Mouse (Mus musculus): ENCODE results near the gene Ptprd.

Gene Ptprd

DNA sequence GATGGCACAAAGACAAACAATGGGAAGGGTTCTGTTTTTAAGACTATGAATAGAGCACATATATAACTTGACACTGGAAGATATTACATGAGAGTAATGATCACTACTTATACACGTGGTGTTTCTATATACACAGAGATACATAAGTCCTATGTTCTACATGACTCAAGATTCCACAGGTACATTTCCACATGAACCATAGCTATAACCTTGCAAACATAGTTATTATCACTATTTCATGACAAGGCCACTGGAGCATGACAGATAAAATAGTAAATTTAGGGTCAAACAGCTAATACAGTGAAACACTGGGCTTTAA is 951.8 kb downstream of the Ptprd start:
- in situ Hi-C loops (cut with MboI; ENCODE audit: unreplicated experiment in 2 of 2) = no loop called here

DNA sequence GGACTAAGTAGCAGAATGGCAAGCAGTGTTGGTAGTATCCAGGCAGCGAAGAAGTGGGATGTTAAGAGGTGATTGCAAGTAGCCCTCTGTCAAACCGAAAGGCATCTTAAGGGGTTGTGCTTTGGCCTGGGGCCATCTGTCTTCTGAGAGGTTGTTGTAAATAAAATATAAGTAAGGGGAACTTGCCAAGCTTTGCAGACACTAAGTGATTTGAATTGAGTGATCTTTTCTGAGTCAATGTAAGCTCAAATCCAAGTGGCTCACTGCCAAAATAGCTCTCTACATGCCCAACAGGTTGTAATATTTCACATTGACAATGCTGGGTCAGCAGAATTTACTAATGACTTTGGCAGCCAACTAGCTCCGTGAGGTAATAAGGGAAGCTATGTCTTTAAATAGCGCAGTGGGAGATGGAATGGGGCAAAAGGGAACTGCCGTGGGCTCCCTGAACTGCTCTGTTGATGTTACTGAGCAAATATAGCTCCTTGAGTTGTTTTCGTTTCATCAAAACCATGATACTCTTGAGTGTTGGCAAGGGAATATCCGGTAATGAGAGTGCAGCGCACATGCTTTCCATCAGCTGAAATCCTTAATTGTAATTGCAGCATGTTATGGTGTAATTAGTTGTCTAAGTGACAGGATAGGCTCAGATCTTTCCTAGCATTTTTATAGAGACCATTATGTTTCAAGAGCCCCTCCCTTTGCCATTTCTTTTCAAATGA is 952.4 kb downstream of the Ptprd start:
- in situ Hi-C loops (cut with MboI; ENCODE audit: unreplicated experiment in 2 of 2) = no loop called here

DNA sequence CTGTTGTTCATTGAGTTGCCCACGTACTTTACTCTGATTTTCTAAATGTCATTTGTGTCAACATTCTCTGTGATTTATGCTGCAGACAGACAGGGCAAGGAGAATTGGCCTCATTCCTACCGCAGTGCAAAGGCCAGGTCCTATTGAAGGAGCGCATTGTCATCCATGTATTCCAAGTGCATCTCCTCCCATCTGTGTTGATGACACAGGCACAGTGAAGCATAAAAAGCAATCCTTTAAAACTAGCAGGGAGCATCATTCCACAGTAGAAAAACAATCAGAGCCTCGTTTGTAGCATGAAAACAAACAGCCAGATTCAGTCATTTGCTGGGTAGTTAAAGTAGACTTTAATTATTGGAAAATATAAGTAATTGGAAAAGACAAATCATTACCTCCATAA is 960.6 kb downstream of the Ptprd start:
- in situ Hi-C loops (cut with MboI; ENCODE audit: unreplicated experiment in 2 of 2) = no loop called here

DNA sequence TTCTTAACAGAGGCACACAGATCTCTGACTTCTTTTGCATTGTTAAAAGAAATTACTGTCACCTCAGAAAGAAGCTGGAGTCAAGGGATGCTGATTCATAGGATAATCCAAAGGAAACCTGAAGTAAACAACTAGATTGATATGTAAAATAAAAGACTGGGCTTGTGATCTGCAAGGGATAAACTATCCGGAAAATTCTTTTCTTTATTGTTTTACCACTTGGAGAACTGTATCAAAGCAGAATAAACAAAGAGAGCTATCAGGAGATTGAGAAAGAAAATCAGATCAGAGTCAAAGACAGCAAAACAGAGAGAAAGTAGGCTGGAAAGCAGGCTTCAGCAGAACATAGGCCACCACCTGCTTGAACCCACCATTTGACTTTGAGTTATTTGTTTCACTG is 962.0 kb downstream of the Ptprd start:
- in situ Hi-C loops (cut with MboI; ENCODE audit: unreplicated experiment in 2 of 2) = no loop called here

DNA sequence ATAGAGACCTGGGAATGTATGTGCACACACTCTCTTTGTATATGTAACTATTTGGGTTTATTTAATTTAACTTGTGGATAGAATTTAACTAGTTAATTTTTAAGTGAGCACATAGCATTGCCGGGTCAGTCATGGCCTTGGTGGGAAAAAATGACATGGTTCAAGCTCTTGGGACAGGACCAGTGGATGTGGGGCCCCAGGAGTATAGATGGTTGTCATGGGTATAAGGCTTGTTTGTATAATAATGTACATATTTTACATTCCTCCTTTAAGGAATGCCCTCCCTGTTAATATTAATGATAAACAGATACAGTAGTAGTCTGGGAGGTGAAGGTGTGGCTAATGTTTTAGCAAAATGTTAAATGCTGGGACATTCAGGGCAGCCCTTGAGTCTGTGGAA is 962.8 kb downstream of the Ptprd start:
- in situ Hi-C loops (cut with MboI; ENCODE audit: unreplicated experiment in 2 of 2) = no loop called here

DNA sequence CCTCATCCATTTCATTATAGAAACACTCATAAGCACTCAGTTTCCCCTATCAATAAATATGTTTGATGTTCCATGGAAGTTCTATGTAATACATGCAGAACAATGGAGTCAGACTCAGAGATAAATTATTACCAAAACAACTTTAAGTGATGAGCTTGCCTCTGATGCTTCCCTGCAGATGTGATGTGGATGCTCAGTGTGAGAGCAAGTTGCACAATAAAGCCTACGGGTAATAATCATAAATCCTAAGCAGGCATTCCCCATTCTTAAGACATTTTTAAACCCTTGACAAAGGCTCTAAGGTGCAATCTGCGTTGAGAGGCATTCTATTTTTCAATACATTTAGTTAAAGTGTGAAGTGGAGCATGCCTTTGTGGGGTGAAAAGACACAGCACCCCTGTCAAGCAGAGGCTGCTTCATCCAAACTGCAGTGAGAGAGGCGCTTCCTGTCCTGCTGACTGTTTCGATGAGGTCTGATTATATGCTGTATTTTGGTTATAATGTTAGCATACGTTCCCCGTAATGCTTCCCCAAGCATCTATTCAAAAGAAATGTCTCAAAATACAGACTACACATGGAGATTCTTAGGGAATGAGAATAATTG is 969.8 kb downstream of the Ptprd start:
- in situ Hi-C loops (cut with MboI; ENCODE audit: unreplicated experiment in 2 of 2) = no loop called here

DNA sequence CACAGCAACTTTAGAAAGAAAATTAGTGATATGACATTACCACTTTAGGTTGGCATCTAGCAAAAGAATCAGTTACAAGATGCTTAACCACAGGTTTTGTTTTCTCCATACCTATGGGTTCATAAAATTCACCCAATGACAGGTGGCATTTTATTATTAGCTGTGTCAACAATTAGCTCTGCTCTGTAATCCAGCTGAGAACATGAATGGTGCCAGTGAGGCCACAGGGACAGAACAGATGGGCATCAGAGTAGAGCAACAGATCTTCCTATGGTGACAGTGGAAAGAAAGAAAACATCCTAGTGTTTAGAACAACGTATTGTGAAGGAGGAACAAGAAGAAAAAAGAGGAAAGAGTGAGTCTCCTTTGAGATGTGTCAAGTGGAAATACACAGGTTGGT is 973.6 kb downstream of the Ptprd start:
- in situ Hi-C loops (cut with MboI; ENCODE audit: unreplicated experiment in 2 of 2) = no loop called here

DNA sequence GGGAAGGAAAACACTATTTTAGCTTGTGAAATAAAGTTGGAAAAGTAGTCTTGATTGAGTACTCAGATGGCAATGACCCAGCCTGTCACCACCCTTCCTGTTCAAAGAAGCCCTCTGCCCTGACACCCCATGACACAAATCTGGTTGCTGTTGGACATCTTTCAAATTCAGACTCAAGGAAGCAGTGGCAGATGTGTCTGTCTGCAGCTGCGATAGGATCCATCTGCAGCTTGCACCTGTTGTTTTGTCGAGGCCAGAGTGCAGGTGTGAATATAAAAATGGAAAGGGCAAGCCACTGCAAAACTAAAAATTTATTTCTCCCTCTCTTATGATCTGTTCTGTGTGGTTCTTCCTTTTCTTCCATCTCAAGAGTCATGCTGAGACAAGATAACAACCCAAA is 978.5 kb downstream of the Ptprd start:
- in situ Hi-C loops (cut with MboI; ENCODE audit: unreplicated experiment in 2 of 2) = no loop called here

DNA sequence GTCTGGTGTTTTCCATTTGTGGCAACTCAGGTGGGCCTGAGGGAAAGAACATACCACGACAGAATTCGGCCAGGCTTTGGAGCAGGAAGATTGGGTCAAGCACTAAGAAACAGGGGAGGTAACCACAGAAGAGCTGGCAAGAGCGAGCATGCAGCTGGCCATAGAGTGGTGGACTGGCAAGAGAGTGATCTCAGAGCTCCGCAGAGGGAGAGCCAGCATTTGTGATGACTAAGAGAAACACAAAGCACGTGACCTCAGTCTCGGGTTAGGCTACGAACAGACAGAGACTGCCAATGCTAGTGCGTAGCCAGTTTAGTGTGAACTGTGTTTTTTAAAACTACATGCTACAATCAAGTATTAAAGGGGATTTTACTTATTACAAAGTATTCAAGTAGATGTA is 1042.9 kb downstream of the Ptprd start:
- in situ Hi-C loops (cut with MboI; ENCODE audit: unreplicated experiment in 2 of 2) = no loop called here

DNA sequence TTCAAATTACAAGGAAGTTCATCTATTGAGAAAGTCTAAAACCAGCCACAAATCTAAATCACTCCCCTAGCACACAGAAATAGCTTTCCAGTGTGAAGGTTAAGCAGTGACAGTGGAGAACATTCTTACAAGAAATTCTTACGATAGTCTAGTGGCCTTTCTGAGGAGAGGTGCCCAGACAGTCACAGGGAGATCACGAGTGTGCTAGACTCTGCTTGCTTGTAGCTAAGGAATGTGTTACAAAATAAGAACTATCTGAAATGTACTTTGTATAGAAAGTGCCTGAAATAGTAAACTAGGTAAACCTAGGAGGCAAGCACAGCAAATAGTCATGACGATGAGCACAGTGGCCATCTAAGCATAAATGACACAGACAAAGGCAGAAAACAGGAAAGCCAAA is 1054.2 kb downstream of the Ptprd start:
- in situ Hi-C loops (cut with MboI; ENCODE audit: unreplicated experiment in 2 of 2) = no loop called here

DNA sequence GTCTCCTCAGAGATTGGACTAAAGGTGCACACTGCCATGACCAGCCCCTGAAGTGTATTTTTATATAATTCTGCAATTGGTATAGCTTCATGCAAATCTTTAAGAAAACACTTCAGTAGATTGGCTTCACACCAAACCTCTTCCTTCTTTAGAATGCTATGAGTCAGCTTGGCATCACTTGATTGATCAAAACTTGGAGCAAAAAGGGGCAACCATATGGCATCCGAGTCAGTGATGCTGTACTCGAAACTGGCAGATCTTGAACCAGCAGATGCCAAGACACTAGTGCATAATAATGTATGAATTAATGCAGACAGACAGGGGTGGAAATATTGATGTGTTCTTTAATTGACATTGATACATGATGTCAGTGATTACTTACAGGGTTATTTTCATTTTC is 1056.2 kb downstream of the Ptprd start:
- in situ Hi-C loops (cut with MboI; ENCODE audit: unreplicated experiment in 2 of 2) = no loop called here

DNA sequence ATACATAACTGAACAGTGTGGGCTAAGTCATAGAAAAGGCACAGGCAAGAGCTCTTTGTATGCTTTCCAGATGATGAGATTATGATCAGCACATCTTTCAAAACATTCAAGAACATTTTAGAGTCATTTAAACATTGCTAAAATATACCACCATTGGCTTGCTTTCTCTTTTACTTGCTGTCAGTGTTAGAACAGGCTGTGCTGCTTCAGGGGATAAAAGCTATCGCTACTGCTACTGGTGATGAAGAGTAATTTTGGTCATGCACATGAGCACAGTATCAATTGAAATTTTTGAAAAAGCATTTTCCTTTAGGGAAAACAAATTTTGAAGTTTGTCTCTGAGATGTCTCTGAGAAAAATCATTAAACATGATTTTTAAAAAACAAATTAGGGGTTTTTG is 1056.7 kb downstream of the Ptprd start:
- in situ Hi-C loops (cut with MboI; ENCODE audit: unreplicated experiment in 2 of 2) = no loop called here

DNA sequence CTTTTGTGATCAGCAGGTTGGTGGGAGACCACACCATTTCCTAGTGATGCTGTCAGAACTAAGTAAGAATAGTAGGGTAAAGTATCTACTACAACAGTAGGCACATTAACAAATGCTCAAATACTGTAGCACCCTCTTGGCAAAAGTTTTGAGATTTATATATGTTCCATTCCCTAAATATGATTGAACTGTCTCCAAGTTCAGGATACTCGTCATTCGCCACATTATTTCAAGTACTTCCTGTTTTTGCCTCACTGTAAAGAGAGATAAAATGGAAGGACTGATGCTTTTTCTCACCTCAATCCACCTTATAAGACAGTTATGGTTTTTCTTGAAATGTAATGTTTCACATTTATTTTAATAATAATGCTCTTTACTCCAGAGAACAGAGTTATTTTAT is 1086.9 kb downstream of the Ptprd start:
- in situ Hi-C loops (cut with MboI; ENCODE audit: unreplicated experiment in 2 of 2) = no loop called here

DNA sequence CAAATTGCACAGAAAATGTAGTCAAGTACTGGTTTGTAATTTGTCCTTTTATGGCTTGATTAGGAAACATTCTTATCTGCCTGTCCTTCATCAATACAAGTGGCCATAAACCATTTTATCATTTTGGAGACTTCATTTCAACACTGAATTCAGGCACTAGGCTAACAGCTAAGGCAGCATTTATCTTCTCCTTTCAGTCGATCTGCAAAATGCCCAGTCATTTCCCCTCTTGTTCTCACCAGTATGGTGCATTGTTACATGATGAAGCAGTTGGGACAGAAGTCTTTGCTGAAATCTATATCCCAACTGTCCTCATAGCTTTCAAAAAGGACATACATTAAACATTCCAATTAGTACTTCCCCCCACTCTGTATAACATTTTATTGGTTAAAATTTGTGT is 1100.9 kb downstream of the Ptprd start:
- in situ Hi-C loops (cut with MboI; ENCODE audit: unreplicated experiment in 2 of 2) = no loop called here

DNA sequence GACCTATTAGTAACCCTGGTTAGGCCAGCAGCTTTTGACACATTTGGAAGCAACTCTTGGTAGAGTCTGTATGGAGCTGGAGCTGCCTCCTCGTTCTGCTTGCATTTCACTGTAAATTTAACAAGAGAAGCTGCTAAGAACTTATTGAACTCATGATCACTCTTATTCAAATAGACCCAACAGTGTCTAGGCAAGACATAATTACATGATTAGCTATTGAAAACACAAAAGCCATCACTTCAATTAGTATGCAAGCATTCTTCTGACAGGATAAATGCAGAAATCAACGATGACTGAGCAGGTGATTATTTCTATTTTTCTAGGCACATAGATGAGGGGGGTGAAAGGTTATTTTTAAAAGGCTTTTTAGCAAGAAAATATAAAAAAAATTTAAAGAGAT is 1104.5 kb downstream of the Ptprd start:
- in situ Hi-C loops (cut with MboI; ENCODE audit: unreplicated experiment in 2 of 2) = no loop called here

DNA sequence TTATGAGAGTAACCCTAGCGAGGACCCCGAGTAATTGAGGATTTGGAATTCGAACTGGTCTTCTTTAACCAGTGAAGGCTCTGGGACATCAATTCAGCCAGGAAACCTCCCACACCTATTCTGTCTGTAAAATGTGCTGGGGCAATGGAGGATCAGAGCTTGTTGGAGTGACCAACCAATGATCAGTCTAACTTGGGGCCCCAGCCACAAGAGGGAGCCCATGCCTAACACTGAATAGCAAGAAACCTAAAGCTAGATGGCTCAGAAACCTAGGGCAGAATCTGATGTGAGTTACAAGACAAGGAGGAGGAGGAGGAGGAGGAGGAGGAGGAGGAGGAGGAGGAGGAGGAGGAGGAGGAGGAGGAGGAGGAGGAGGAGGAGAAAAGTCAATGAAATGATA is 1128.6 kb downstream of the Ptprd start:
- in situ Hi-C loops (cut with MboI; ENCODE audit: unreplicated experiment in 2 of 2) = no loop called here

DNA sequence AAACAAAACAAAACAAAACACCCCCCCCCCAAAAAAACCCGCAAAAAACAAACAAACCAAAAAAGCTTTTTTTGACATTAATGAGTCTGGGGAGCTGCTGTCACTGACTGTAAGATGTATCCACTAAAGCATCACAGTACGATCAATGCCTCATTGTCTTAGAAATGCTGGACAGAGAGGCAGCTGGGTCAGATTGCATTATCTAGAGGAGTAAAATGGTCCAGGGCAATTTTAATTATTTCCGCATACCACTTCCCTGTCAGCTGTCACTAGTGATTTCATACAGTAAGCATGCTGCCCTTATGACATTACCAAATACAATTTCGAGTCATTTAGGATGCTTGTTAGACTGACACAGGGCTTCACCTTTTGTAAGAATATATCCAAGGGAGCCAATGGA is 1134.2 kb downstream of the Ptprd start:
- in situ Hi-C loops (cut with MboI; ENCODE audit: unreplicated experiment in 2 of 2) = no loop called here

DNA sequence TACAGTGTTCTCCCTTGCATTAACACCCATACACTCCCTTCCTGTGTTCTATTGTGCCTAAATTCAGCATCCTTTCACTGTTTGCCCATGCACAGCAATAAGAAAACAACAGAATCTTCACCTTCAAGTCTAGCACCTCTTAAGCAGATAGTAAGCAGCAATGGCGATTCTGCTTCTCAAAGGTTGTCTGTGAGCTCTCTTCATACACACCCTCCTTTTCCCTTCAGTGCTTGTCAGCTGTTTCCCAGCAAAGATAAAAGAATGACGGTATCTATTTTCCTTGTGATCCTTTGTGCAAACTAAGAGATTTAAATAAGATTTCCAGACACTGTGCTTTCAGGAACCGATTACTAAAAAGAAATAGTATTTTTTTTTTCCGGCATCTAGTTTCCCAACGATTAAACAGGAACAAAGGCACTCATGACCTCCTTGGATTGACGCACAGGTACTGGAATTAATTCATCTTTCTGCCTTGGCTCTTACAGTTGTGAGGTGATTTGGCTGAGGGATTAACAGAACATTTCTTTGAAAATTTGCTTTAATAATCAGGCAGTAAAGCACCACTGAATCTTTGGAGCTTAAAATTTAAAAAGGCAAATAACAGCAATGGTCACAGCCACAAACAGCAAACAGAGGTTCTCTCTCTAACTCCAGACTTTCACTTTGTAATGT is 1161.1 kb downstream of the Ptprd start:
- in situ Hi-C loops (cut with MboI; ENCODE audit: unreplicated experiment in 2 of 2) = no loop called here

DNA sequence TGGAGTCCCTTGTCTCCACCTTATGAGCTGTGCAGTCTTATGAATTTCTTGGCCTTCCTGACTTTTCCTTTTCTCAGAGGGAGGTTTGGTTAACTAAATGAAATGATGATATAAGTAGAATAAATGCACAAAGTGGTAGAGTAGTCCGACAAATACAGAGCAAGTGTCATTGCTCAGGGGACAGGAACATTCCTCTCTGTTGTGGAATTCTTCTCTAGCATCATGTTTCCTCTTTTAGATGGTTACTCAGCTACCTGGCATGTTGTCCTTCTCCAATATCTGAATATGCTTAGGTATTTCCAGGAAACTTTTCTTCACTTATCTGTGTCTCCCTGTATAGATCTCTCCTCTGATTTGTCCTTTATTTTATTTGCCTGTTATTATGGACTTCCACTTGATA is 1207.3 kb downstream of the Ptprd start:
- in situ Hi-C loops (cut with MboI; ENCODE audit: unreplicated experiment in 2 of 2) = loop anchor here (5.0 kb wide), 1 partner anchor 273 kb away; no protein-coding TSS in a partner anchor

DNA sequence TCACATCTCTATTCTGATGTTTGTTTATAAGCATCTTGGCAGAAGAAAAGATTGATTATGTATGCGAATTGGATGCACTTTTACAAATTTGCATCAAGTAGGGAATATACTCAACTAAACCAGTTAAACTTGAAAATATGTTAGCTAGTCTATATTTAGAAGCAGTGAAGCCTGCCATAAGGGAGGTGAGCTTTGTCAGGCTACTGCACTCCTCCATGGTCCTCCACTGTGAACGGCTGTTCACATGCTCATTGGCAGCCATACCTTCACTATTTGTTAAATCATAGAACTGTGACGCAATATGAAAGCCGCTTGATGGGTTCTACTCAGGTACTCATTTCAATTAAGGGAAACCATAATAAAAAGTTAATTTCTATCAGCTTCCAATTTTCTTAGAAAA is 1215.6 kb downstream of the Ptprd start:
- in situ Hi-C loops (cut with MboI; ENCODE audit: unreplicated experiment in 2 of 2) = no loop called here

DNA sequence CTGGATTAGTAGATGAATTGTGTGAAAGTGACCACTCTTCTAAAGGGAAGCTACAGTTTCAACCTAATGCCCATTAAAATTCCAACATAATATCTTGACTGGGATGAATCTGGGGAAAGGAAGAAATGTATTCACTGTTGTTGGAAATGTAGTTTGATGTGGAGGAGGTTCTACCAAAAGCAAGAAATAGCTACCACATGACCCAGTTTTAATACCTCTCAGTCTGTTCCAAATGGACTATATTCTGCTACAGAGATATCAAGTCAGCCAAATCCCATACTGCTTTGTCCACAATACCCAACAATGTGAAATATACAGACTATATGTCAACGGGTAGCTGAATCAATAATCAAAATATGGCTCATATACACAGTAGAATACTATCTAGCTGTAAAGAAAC is 1221.8 kb downstream of the Ptprd start:
- in situ Hi-C loops (cut with MboI; ENCODE audit: unreplicated experiment in 2 of 2) = no loop called here

DNA sequence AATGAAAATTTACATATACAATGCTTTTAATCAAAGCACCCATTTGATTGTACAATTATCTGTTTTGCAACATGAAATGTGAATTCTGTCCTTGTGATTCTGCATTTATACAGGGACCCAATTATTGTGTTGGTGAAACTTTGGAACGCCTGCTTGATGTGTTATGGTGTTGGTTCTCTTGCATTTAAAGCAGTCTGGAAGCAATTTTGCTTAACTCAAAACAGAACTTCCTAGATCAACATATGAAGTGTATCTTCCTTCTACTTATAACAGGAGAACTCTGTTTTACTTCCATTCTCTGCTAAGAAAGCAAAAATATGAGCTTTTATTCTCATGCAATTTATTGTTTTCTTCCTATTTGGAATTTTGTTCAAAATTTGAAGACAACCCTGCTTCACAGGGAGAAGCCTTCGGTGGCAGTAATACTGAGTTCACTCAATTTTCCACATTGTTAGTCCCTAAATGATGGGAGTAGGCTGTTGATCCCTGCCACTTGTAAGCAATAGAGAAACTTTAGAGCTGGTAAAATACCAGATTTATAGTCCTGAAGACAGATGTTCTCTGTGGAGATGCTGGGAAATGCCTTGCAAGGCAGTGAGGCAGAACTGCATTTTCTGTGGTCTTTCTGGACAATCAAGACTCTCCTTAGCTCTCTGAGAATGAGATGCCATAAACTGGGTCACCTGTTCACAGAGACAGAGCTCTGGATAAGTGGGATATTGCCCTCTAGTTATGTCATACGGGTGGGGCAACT is 1234.5 kb downstream of the Ptprd start:
- in situ Hi-C loops (cut with MboI; ENCODE audit: unreplicated experiment in 2 of 2) = no loop called here

Data from v-Abl transformed pro-B cells (cell line).